Mouse (Mus musculus) cerebellum, adult 2 months (tissue): ENCODE results near the gene Gas2l3.

ENCODE experiments used
- CTCF ChIP-seq: fragments of 200-500 bp; IDR thresholded peaks from 2 replicates; pipeline ENCODE4 v1.5.1; 2011; ENCODE audit warnings: low read depth, mild to moderate bottlenecking, control low read depth, low read length, moderate library complexity, borderline replicate concordance; ENCODE audit not compliant: insufficient read depth
- POLR2A ChIP-seq: fragments of 200-500 bp; IDR thresholded peaks from 2 replicates; pipeline ENCODE4 v1.6.1; 2011; ENCODE audit warnings: low read length, control low read depth, borderline replicate concordance; ENCODE audit not compliant: insufficient read depth

GRCm38 (mm10) chr10:89435413-89435812 lies 8.4 kb downstream of the Gas2l3 start:
- no peak for TF ChIP-seq CTCF
- no peak for TF ChIP-seq POLR2A
